Mouse (Mus musculus): Measurements from ENCODE around the gene Serpina3a. TPM values are rescaled to one million over a fixed set of nuclear protein-coding genes. Genes with fewer than 3 reads are reported as not detected.

Gene Serpina3a
- total and polyA plus RNA-seq, 3 experiments, result not detected

GRCm38 (mm10) chr12:104105847-104106246, 6.7 kb upstream of the Serpina3a start:
- Histone ChIP-seq H3K27me3 (replicated peaks) (peaks cover 70% of the 10 kb centered on the region), H3K9me3 (replicated peaks; ENCODE audit: low read length) (no peaks in the 10 kb centered on the region)

DNA sequence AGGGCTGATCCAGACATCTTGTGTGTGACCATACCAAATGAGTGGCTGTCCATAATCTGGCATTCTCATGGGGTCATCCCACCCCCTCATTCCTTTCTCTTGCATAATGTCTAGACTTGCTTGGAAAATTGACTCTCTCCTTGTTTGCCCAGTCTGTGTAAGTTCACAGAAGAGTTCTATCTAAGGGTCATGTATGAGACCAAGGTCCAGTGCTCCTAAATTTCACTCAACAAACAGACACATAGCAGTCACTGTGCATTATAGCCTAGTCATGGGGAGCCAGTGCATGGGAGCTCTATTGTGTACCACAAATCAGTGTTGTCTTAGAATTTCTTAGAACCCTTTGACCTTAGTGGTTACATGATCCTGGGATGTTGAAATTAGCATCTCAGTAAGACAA, 5.6 kb upstream of the Serpina3a start:
- no peaks in the 10 kb centered on the region for H3K4me1 ChIP-seq (ENCODE audit: control insufficient read depth in 1 of 2, insufficient read depth in 2 of 2)
- H3K36me3 ChIP-seq (replicated peaks in 1 of 2; ENCODE audit: control insufficient read depth in 1 of 2, insufficient read depth in 1 of 2, low read length in 1 of 2), result no peaks in the 10 kb centered on the region
- dilution Hi-C loops (cut with MboI; ENCODE audit: extremely low pct_ligation_motif_present, extremely low pct_unique_long_range_greater_than_20kb, low sequenced_read_pairs) (no loop called here), in situ Hi-C loops (cut with MboI; ENCODE audit: low pct_ligation_motif_present, low pct_unique_long_range_greater_than_20kb, low sequenced_read_pairs) (no loop called here)
- H3K4me2 ChIP-seq (ENCODE audit: insufficient read depth, low read depth, poor library complexity, severe bottlenecking), result no peak overlapping the region
- H3K9ac ChIP-seq (ENCODE audit: insufficient read depth, low read depth), result no peak overlapping the region
- H3K27me3 ChIP-seq (replicated peaks), result peaks cover 69% of the 10 kb centered on the region
- no peak overlapping the region for H3K4me3 ChIP-seq (replicated peaks in 1 of 3; ENCODE audit: low read depth in 2 of 3, low read length in 2 of 3, poor library complexity in 1 of 3)
- H3K79me2 ChIP-seq (replicated peaks; ENCODE audit: control insufficient read depth, extremely low read depth, insufficient read depth, poor library complexity, severe bottlenecking), result no peaks in the 10 kb centered on the region
- no peaks in the 10 kb centered on the region for H3K9me3 ChIP-seq (replicated peaks; ENCODE audit: low read length)
- H3K27ac ChIP-seq (ENCODE audit: insufficient read depth, low read depth), result no peak overlapping the region
- no peak for DNase-seq (ENCODE audit: extremely low read depth)
- TF ChIP-seq JUND (conservative IDR thresholded peaks at IDR 0.05; ENCODE audit: low read depth, low read length), result no peak
- TF ChIP-seq MAX (IDR thresholded peaks at IDR 0.05; ENCODE audit: low read length), result no peak
- TF ChIP-seq MAZ (IDR thresholded peaks at IDR 0.05; ENCODE audit: low read depth, low read length), result no peak
- TF ChIP-seq MXI1 (IDR thresholded peaks at IDR 0.05; ENCODE audit: low read depth, low read length), result no peak
- no peak for TF ChIP-seq USF2 (conservative IDR thresholded peaks at IDR 0.05; ENCODE audit: low read depth, low read length)
- TF ChIP-seq GABPA (IDR thresholded peaks at IDR 0.05; ENCODE audit: insufficient replicate concordance, low read depth, low read length), result no peak
- TF ChIP-seq MEF2A (IDR thresholded peaks at IDR 0.05; ENCODE audit: borderline replicate concordance, low read depth, low read length), result no peak
- no peak for TF ChIP-seq NELFE (IDR thresholded peaks at IDR 0.05; ENCODE audit: low read depth, low read length)
- TF ChIP-seq MYC (IDR thresholded peaks at IDR 0.05; ENCODE audit: low read depth, low read length), result no peak
- no peak for TF ChIP-seq ELF1 (IDR thresholded peaks at IDR 0.05; ENCODE audit: low read depth, low read length)
- no peak for TF ChIP-seq JUN (IDR thresholded peaks at IDR 0.05; ENCODE audit: insufficient read depth, low read depth, low read length)
- no peak for TF ChIP-seq ZNF384 (IDR thresholded peaks at IDR 0.05; ENCODE audit: low read depth, low read length)
- TF ChIP-seq ZMIZ1 (IDR thresholded peaks at IDR 0.05; ENCODE audit: low read depth, low read length), result no peak
- TF ChIP-seq MAFK (IDR thresholded peaks at IDR 0.05; ENCODE audit: insufficient replicate concordance, low read length), result no peak
- no peak for TF ChIP-seq CTCF (conservative IDR thresholded peaks at IDR 0.05 in 1 of 2, IDR thresholded peaks at IDR 0.05 in 1 of 2; ENCODE audit: low read depth in 2 of 2, low read length in 2 of 2)

More at GRCm38 (mm10) chr12:104105847-104106246, 6.7 kb upstream of the Serpina3a start:
- H3K4me1 ChIP-seq (ENCODE audit: control insufficient read depth in 1 of 2, insufficient read depth in 2 of 2), result no peaks in the 10 kb centered on the region
- in situ Hi-C loops (cut with MboI; ENCODE audit: low pct_ligation_motif_present, low pct_unique_long_range_greater_than_20kb, low sequenced_read_pairs), result no loop called here
- no peak overlapping the region for H3K4me2 ChIP-seq (ENCODE audit: insufficient read depth, low read depth, poor library complexity, severe bottlenecking)
- no peak overlapping the region for H3K9ac ChIP-seq (ENCODE audit: insufficient read depth, low read depth)
- TF ChIP-seq USF2 (conservative IDR thresholded peaks at IDR 0.05; ENCODE audit: low read depth, low read length), result no peak
- TF ChIP-seq UBTF (IDR thresholded peaks at IDR 0.05; ENCODE audit: low read depth, low read length), result no peak
- no peak for TF ChIP-seq ZNF384 (IDR thresholded peaks at IDR 0.05; ENCODE audit: low read depth, low read length)
- TF ChIP-seq MAZ (IDR thresholded peaks at IDR 0.05; ENCODE audit: low read depth, low read length), result no peak
- no peak for TF ChIP-seq PAX5 (IDR thresholded peaks at IDR 0.05; ENCODE audit: low read length)
- TF ChIP-seq NELFE (IDR thresholded peaks at IDR 0.05; ENCODE audit: low read depth, low read length), result no peak
- TF ChIP-seq BHLHE40 (IDR thresholded peaks at IDR 0.05; ENCODE audit: low read depth, low read length), result no peak
- DNase-seq (ENCODE audit: extremely low read depth), result no peak
- dilution Hi-C loops (cut with MboI; ENCODE audit: extremely low pct_ligation_motif_present, extremely low pct_unique_long_range_greater_than_20kb, low sequenced_read_pairs), result no loop called here
- H3K4me3 ChIP-seq (replicated peaks in 1 of 3; ENCODE audit: low read depth in 2 of 3, low read length in 2 of 3, poor library complexity in 1 of 3), result no peak overlapping the region
- H3K27ac ChIP-seq (ENCODE audit: insufficient read depth, low read depth), result no peak overlapping the region
- H3K36me3 ChIP-seq (replicated peaks in 1 of 2; ENCODE audit: control insufficient read depth in 1 of 2, insufficient read depth in 1 of 2, low read length in 1 of 2), result no peaks in the 10 kb centered on the region
- no peaks in the 10 kb centered on the region for H3K79me2 ChIP-seq (replicated peaks; ENCODE audit: control insufficient read depth, extremely low read depth, insufficient read depth, poor library complexity, severe bottlenecking)

Data from CH12.LX (cell line).